In genomic region chr11:35556192-35556591, GRCm38 (mm10) we compare ENCODE assay signal across 23 mouse cellular contexts.
DNase-seq lines count a peak whose midpoint lies in the region; ATAC-seq and TF ChIP-seq lines count a peak whose summit lies in the region.
"Had no signal": no experiment of that assay in that cellular context is flagged by ENCODE, and none has a peak within 500 bp of the region (broad histone marks: within the 10 kb centered on the region; RNA-seq: fewer than 3 reads in every experiment).

No protein-coding gene starts in this region.

- ATAC-seq in hindbrain, embryonic 12.5 days (ENCODE audit: low FRiP score) = peak; percentile 54
- ATAC-seq in forebrain, embryonic 14.5 days = peak; percentile 91
- ATAC-seq in hindbrain, postnatal 0 days = no peak
- ATAC-seq: inflammation-experienced regulatory T-cells, adult 6 months; liver, embryonic 12.5 days had no signal

- H3K4me2 ChIP-seq in hindbrain, embryonic 12.5 days (replicated peaks) = no peak overlapping the region
- H3K4me2 ChIP-seq in forebrain, embryonic 14.5 days (ENCODE audit: low read length) = no peak overlapping the region
- no peak overlapping the region for H3K4me2 ChIP-seq in hindbrain, postnatal 0 days (ENCODE audit: low read depth, low read length)
- H3K4me2 ChIP-seq: embryonic facial prominence, embryonic 12.5 days; heart, embryonic 12.5 days; liver, embryonic 12.5 days had no signal

- 52% methylated on average over 11 of the region's 11 CpGs for WGBS in hindbrain, embryonic 12.5 days
- WGBS in hindbrain, embryonic 10.5 days = 81% methylated on average over 11 of the region's 11 CpGs
- 11% methylated on average over 11 of the region's 11 CpGs for WGBS in forebrain, embryonic 14.5 days
- WGBS in hindbrain, postnatal 0 days = 39% methylated on average over 11 of the region's 11 CpGs

- H3K9ac ChIP-seq in hindbrain, embryonic 12.5 days = no peak overlapping the region
- no peak overlapping the region for H3K9ac ChIP-seq in forebrain, embryonic 14.5 days (ENCODE audit: low read length)
- no peak overlapping the region for H3K9ac ChIP-seq in hindbrain, postnatal 0 days (replicated peaks; ENCODE audit: low read length)
- H3K9ac ChIP-seq: embryonic facial prominence, embryonic 12.5 days; heart, embryonic 12.5 days; liver, embryonic 12.5 days had no signal

- no peaks in the 10 kb centered on the region for H3K9me3 ChIP-seq in hindbrain, embryonic 12.5 days (replicated peaks)
- H3K9me3 ChIP-seq in hindbrain, embryonic 10.5 days = no peaks in the 10 kb centered on the region
- no peaks in the 10 kb centered on the region for H3K9me3 ChIP-seq in forebrain, embryonic 14.5 days (replicated peaks; ENCODE audit: control insufficient read depth, low read length)
- H3K9me3 ChIP-seq in hindbrain, postnatal 0 days (ENCODE audit: low read length) = no peaks in the 10 kb centered on the region
- H3K9me3 ChIP-seq: embryonic facial prominence, embryonic 12.5 days; heart, embryonic 12.5 days; liver, embryonic 12.5 days had no signal

- TF ChIP-seq CTCF in hindbrain, postnatal 0 days (IDR thresholded peaks at IDR 0.05; ENCODE audit: low read depth) = no peak

- H3K4me1 ChIP-seq in hindbrain, embryonic 12.5 days = peaks cover 29% of the 10 kb centered on the region
- peaks cover 33% of the 10 kb centered on the region for H3K4me1 ChIP-seq in hindbrain, embryonic 10.5 days (replicated peaks)
- H3K4me1 ChIP-seq in forebrain, embryonic 14.5 days (ENCODE audit: control insufficient read depth, insufficient read depth, low read length) = 0 out of 2 replicates have a peak, but pooled peaks cover 3% of the 10 kb centered on the region
- no peaks in the 10 kb centered on the region for H3K4me1 ChIP-seq in hindbrain, postnatal 0 days (ENCODE audit: insufficient read depth, low read length)
- H3K4me1 ChIP-seq: liver, embryonic 12.5 days had no signal

- H3K36me3 ChIP-seq in hindbrain, embryonic 12.5 days = no peaks in the 10 kb centered on the region
- 0 out of 2 replicates have a peak, but pooled peaks cover 3% of the 10 kb centered on the region for H3K36me3 ChIP-seq in hindbrain, embryonic 10.5 days
- no peaks in the 10 kb centered on the region for H3K36me3 ChIP-seq in forebrain, embryonic 14.5 days (ENCODE audit: control insufficient read depth, insufficient read depth, low read length)
- no peaks in the 10 kb centered on the region for H3K36me3 ChIP-seq in hindbrain, postnatal 0 days (ENCODE audit: insufficient read depth, low read length)
- H3K36me3 ChIP-seq: embryonic facial prominence, embryonic 12.5 days; heart, embryonic 12.5 days; liver, embryonic 12.5 days had no signal

- no peak for DNase-seq in hindbrain, embryonic 10.5 days (ENCODE audit: low spot score)
- DNase-seq in brain, adult 2 months (ENCODE audit: low read depth, low spot score) = peak; percentile 20
- DNase-seq in forebrain, embryonic 14.5 days (ENCODE audit: low spot score) = peak; percentile 94
- DNase-seq in hindbrain, postnatal 0 days (ENCODE audit: low spot score) = peak; percentile 39
- no peak for DNase-seq in testis, postnatal 14 days (ENCODE audit: low spot score)
- DNase-seq in MN1 (ENCODE audit: low spot score) = no peak
- no peak for DNase-seq in lung, postnatal 10 days
- DNase-seq: adrenal gland, postnatal 36 days; B cell, adult 2 months; cerebellum, adult 8-10 months; gastrocnemius, postnatal 36 days; heart, postnatal 14 days; kidney, adult 8-10 months; kidney, postnatal 14 days; lung, adult 2 months; lung, postnatal 36 days; thymus, postnatal 25 days had no signal

- H3K4me3 ChIP-seq in hindbrain, embryonic 12.5 days = no peak overlapping the region
- H3K4me3 ChIP-seq in hindbrain, embryonic 10.5 days = no peak overlapping the region
- no peak overlapping the region for H3K4me3 ChIP-seq in forebrain, embryonic 14.5 days (ENCODE audit: low read depth, low read length)
- H3K4me3 ChIP-seq in hindbrain, postnatal 0 days (ENCODE audit: low read length) = no peak overlapping the region
- H3K4me3 ChIP-seq: embryonic facial prominence, embryonic 12.5 days; heart, embryonic 12.5 days; layer of hippocampus, adult 2 months; liver, embryonic 12.5 days had no signal

- no peaks in the 10 kb centered on the region; the same call in 1 of the 2 replicates for H3K27me3 ChIP-seq in hindbrain, embryonic 12.5 days
- 0 out of 2 replicates have a peak, but pooled peaks cover 4% of the 10 kb centered on the region for H3K27me3 ChIP-seq in hindbrain, embryonic 10.5 days (ENCODE audit: insufficient read depth, poor library complexity, severe bottlenecking)
- H3K27me3 ChIP-seq in forebrain, embryonic 14.5 days (replicated peaks; ENCODE audit: control insufficient read depth, insufficient read depth, low read length) = peaks cover 70% of the 10 kb centered on the region
- no peaks in the 10 kb centered on the region for H3K27me3 ChIP-seq in hindbrain, postnatal 0 days (ENCODE audit: insufficient read depth, low read length)
- H3K27me3 ChIP-seq: embryonic facial prominence, embryonic 12.5 days; heart, embryonic 12.5 days had no signal

- H3K27ac ChIP-seq in hindbrain, embryonic 12.5 days = 0 out of 2 replicates have a peak overlapping the region, but pooled peaks have one; percentile 18
- no peak overlapping the region for H3K27ac ChIP-seq in hindbrain, embryonic 10.5 days
- H3K27ac ChIP-seq in forebrain, embryonic 14.5 days (ENCODE audit: low read depth, low read length) = no peak overlapping the region
- no peak overlapping the region for H3K27ac ChIP-seq in hindbrain, postnatal 0 days
- H3K27ac ChIP-seq: embryonic facial prominence, embryonic 12.5 days; layer of hippocampus, adult 2 months; liver, embryonic 12.5 days had no signal

Comparison
In these comparisons a context has a peak if more than half of its experiments do, and no peak if none do; other contexts are left out.
1. DNase-seq: peak in brain, adult 2 months (single experiment), forebrain, embryonic 14.5 days (single experiment) and hindbrain, postnatal 0 days (single experiment); none in hindbrain, embryonic 10.5 days (single experiment), testis, postnatal 14 days (single experiment), MN1 (single experiment) and lung, postnatal 10 days (single experiment).